Mouse (Mus musculus) gastrocnemius, adult 8-10 months (tissue): ENCODE results near the gene Olfr487. TPM values are rescaled to one million over a fixed set of nuclear protein-coding genes. Genes with fewer than 3 reads are reported as not detected.
"Not testable (repeated sequence)": the region's sequence is repeated elsewhere in the genome, so short reads cannot be mapped to it uniquely, and the experiment has no call there.

ENCODE experiments used
- DNase-seq, 2 experiments: peaks; one replicate each; pipeline ENCODE4 v3.0.0; 2022; ENCODE audit warnings: low spot score in 2 of 2
- total RNA-seq, 4 experiments: library from RNA; stranded (reverse); gene quantifications; 2 replicates each; pipeline ENCODE4 v1.2.4; 2022

The Olfr487 gene
- not detected for total RNA-seq

GRCm38 (mm10) chr7:108214536-108214935 is at the start of gene Olfr487:
Gene Olfr487, minus strand, starts transcription at chr7:108214636.
- DNase-seq: not testable (repeated sequence)

GRCm38 (mm10) chr7:108258247-108258646 is 43.8 kb upstream of the Olfr487 start, which contains the start of gene Olfr488:
Gene Olfr488, minus strand, starts transcription at chr7:108258347.
- DNase-seq: no peak

- DNase-seq: no peak
These were observed 19.1 kb upstream of the Olfr487 start for GRCm38 (mm10) chr7:108233551-108233950.

GRCm38 (mm10) chr7:108196938-108197337 is 17.5 kb downstream of the Olfr487 start:
- DNase-seq: no peak

- not testable (repeated sequence) for DNase-seq
These were observed 18.1 kb downstream of the Olfr487 start for GRCm38 (mm10) chr7:108196337-108196736.

- DNase-seq: not testable (repeated sequence)
These were observed 21.7 kb downstream of the Olfr487 start for GRCm38 (mm10) chr7:108192714-108193113.

- DNase-seq: not testable (repeated sequence)
These were observed 23.2 kb downstream of the Olfr487 start for GRCm38 (mm10) chr7:108191196-108191595.

- DNase-seq: not testable (repeated sequence)
These were observed 29.2 kb downstream of the Olfr487 start for GRCm38 (mm10) chr7:108185237-108185636.

- DNase-seq: not testable (repeated sequence)
These were observed 30.0 kb downstream of the Olfr487 start for GRCm38 (mm10) chr7:108184401-108184800.

- not testable (repeated sequence) for DNase-seq
These were observed 41.8 kb downstream of the Olfr487 start, which contains the start of gene Olfr486 for GRCm38 (mm10) chr7:108172642-108173041. Gene Olfr486, minus strand, starts transcription at chr7:108172742.

- no peak for DNase-seq
These were observed 54.7 kb downstream of the Olfr487 start, which contains the start of gene Olfr485 for GRCm38 (mm10) chr7:108159771-108160170. Gene Olfr485, minus strand, starts transcription at chr7:108159871.

Other genes with a start within 250 kb of the Olfr487 start
- gene Olfr476, start 249.8 kb downstream of the Olfr487 start, total RNA-seq: not detected
- gene Olfr477, start 227.9 kb downstream of the Olfr487 start, total RNA-seq: not detected
- gene Olfr478, start 180.6 kb downstream of the Olfr487 start, total RNA-seq: not detected
- gene Olfr479, start 163.9 kb downstream of the Olfr487 start, total RNA-seq: not detected
- not detected for gene Olfr480, start 147.3 kb downstream of the Olfr487 start, total RNA-seq
- not detected for gene Olfr481, start 134.8 kb downstream of the Olfr487 start, total RNA-seq
- gene Olfr482, start 117.0 kb downstream of the Olfr487 start, total RNA-seq: under 1 TPM; 0.46 to 0.88 (median 0.60) TPM
- gene Olfr483, start 113.8 kb downstream of the Olfr487 start, total RNA-seq: not detected
- gene Olfr484, start 87.2 kb downstream of the Olfr487 start, total RNA-seq: not detected
- gene Olfr485, start 54.8 kb downstream of the Olfr487 start, total RNA-seq: not detected
- gene Olfr486, start 41.9 kb downstream of the Olfr487 start, total RNA-seq: not detected
- gene Olfr488, start 43.7 kb upstream of the Olfr487 start, total RNA-seq: not detected
- gene Olfr490, start 74.3 kb upstream of the Olfr487 start, total RNA-seq: not detected
- not detected for gene Olfr491, start 98.8 kb upstream of the Olfr487 start, total RNA-seq
- not detected for gene Olfr492, start 109.0 kb upstream of the Olfr487 start, total RNA-seq
- not detected for gene Olfr493, start 132.3 kb upstream of the Olfr487 start, total RNA-seq
- not detected for gene Olfr494, start 150.7 kb upstream of the Olfr487 start, total RNA-seq
- gene Olfr495, start 178.5 kb upstream of the Olfr487 start, total RNA-seq: not detected
- not detected for gene Olfr497, start 205.8 kb upstream of the Olfr487 start, total RNA-seq